Mouse (Mus musculus) c-Kit-negative CD71-positive TER-119-positive erythroid progenitor cells, embryonic 14.5 days (primary cell): ENCODE results near the gene Taar3.
A peak's percentile ranks its signal among the peaks of the same experiment; 100 is the strongest.

Experiments
- DNase-seq: peaks from one replicate; pipeline ENCODE4 v3.0.0-alpha.2; 2013; ENCODE audit warnings: low read depth, low spot score

Taar3 gene

GRCm38 (mm10) chr10:23949508-23950005 lies at the start of gene Taar3:
Gene Taar3 (plus strand): TSS chr10:23949558.
- no peak for DNase-seq

- no peak for DNase-seq
These were observed 48.2 kb upstream of the Taar3 start for GRCm38 (mm10) chr10:23901119-23901518.

DNA sequence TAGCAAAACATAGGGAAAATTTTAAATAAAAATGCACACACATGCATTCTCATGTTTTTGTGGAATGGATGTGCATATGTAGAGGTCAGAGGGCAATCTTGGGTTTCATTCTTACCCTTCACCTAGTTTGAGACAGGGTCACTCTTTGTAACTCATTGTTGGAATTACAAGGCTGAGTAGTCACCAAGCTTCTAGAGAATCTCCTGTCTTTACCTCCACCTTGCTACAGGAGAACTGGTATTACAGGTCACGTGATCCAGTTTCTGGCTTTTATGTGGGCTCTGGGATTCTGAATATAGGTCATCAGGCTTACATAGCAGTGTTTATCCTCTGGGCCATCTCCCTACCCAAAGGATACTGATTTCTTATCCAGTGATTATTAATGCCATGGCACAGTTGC lies 43.7 kb upstream of the Taar3 start:
- DNase-seq: no peak

DNA sequence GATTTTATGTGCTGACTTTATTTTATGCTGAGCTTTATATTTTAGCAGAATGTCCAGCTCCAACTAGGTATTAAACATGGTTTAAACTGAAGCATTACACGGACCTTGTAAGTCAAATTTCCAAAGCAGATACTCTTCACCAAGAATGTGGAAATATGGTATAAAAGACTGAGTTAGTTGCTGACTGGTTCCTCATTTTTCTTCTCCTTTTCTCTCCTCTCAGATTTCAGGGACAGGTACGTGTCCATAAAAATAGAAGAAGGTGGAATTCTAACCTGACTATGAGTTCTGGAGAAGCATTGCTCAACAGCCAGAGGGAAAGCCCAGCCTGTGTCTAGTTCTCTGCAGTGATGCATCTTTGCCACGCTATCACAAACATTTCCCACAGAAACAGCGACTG lies 29.3 kb upstream of the Taar3 start, which contains the start of gene Taar1:
Gene Taar1 (plus strand): TSS at position 301 of the 400 bp plus-strand sequence.
- no peak for DNase-seq

DNA sequence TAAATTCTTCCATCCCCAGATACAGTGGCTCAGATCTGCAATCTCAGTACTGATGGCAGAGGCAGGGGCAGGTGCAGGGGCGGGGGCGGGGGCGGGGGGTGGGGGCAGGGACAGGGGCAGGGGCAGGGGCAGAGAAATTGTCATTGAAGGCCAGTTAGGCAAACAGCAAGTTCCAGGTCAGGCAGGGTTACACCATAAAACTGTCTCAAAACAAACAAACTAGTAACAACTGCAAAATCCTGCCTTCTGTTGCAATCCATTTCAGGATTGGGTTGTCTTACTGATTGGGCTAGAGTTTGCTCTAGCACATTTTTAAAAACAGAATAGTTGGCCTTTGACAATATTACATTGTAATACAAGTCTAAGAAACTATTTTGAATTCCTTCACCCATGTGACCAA lies 26.9 kb upstream of the Taar3 start:
- no peak for DNase-seq

GRCm38 (mm10) chr10:23923941-23924340 lies 25.4 kb upstream of the Taar3 start:
- DNase-seq: no peak

DNA sequence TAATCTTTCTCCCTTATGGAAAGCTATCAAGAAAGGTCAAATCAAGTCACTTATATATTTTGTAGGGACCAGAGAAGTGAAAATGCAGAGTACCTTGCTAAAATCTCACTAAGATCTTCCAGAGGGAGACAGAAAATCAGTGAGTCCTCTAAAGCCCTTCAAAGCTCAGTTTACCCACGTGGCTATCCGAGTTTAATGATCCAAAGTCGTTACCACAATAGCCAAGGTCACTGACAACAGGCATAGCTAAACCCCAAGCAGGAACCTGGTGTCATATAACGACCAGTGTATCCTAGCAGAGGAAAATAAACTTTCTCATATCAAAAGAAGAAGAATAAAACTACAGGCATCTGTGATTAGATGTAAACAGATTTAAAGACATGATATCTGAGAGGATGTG lies 11.7 kb upstream of the Taar3 start:
- DNase-seq: no peak

GRCm38 (mm10) chr10:23938312-23938711 lies 11.0 kb upstream of the Taar3 start, which contains the start of gene Taar2:
Gene Taar2 (plus strand): TSS chr10:23938572.
- DNase-seq: no peak

GRCm38 (mm10) chr10:23942465-23942864 lies 6.9 kb upstream of the Taar3 start:
- peak; percentile 16 for DNase-seq

DNA sequence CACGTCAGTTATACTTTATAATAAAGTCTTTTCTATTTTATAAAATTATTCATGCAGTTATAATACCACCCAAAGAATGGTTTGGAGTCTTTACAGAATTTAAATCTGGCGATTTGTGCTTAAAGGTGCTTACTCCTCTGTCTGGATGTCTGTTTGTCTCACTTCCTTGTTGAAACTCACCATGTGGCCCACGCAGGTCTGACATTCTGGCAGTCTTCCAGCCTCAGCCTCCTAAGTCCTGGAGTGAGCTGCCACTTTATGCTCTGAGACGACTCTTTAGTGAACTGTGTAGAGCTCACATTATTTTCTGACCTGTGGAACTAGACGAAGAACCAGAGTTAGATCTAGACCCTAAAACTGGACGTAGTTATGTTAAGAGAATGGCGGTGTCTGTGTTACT lies 1.3 kb upstream of the Taar3 start:
- no peak for DNase-seq

DNA sequence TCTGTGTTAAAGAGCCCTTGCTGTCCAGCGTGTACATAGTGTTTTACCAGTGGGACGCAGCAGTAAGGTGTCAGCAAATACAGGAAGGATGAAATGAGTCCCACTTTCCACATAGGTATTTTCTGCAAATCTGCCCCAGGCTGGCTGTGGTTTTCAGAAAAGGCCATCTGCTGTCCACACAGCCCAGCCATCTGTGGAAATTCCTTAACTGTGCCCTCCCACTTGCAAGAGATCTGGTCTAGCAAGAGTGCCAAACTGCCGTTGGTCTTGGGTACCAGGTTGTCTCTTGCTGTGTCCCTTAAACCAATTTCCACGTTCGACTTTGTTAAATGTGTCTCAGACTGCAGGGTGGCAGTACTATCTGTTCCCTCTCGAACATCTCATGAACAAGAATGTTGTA lies 2.4 kb downstream of the Taar3 start:
- DNase-seq: no peak

DNA sequence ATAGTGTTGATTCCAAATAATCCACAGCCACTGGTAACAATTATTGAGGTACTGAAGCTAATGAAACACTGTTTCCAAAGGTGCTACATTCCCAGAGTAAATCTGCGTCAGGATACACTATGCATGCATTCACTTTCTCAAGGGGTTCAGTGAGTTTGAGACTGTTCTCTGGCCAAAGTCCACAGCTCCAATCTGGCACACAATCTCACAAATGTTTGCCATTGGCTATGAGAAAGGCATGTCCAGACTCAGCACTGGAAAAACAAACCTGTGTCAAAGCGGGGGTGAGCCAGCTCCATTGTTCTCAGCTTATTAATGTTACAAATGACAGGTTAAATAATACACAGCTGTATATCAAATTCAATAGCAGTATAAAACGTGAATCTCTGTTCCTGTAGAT lies 9.7 kb downstream of the Taar3 start:
- no peak for DNase-seq

DNA sequence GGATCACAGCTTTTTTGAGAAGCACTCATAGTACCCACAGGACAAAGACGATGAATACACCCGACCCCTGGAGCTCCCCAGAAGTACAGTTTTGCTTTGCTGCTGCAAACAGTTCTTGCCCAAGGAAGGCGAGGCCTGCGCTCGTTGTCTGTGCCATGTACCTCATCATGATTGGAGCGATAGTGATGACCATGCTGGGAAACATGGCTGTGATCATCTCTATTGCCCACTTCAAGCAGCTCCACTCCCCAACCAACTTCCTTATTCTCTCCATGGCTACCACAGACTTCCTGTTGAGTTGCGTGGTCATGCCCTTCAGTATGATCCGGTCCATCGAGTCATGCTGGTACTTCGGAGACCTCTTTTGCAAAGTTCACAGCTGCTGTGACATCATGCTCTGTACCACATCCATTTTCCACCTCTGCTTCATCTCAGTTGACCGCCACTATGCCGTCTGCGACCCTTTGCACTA lies 11.1 kb downstream of the Taar3 start, which contains the start of gene Taar4:
Gene Taar4 (plus strand): TSS at position 51 of the 472 bp plus-strand sequence.
- DNase-seq: no peak

- DNase-seq: no peak
These were observed 14.1 kb downstream of the Taar3 start for GRCm38 (mm10) chr10:23963444-23963843.

DNA sequence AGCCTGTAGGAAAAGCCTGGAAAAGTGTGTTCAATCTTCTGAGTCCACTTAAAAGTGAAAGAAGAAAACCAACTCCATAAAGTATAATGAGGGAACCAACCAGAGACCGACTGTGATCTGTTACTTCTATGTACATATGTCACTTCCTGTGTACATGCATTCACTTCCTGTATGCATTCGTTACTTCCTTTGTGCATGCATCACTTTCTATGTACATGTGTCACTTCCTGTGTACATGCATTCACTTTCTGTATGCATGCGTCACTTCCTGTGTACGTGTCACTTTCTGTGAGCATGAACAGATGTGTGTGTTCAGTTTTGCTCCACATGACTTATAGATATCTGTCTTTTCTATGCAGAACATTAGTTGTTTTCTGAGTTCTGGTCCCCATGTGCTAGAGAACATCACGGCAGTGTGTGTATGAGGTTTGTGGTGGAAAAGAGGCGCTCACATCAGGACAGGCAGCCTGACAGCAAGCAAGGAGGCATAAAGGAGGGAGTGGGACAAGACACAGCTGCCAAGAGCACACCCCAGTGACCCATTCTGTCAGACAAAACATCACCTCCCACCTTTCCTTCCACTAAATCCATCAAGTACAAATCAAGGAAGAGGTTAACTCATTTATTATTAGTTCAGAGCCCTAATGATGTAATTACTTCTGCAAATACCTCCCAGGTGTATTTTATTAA lies 15.7 kb downstream of the Taar3 start:
- no peak for DNase-seq

DNA sequence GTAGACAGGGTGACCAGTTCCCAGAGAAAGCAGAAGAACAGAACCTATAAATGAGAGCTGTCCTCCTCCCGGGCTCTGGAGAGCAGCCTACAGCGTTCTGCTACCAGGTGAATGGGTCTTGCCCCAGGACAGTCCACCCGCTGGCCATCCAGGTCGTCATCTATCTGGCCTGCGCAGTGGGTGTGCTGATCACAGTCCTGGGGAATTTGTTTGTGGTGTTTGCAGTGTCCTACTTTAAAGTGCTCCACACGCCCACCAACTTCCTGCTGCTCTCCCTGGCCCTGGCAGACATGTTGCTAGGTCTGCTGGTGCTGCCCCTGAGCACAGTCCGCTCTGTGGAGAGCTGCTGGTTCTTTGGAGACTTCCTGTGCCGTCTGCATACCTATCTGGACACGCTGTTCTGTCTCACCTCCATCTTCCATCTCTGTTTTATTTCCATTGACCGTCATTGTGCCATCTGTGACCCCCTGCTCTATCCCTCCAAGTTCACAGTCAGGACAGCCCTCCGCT lies 21.4 kb downstream of the Taar3 start, which contains the start of gene Taar5:
Gene Taar5 (plus strand): TSS at position 51 of the 510 bp plus-strand sequence.
- no peak for DNase-seq

DNA sequence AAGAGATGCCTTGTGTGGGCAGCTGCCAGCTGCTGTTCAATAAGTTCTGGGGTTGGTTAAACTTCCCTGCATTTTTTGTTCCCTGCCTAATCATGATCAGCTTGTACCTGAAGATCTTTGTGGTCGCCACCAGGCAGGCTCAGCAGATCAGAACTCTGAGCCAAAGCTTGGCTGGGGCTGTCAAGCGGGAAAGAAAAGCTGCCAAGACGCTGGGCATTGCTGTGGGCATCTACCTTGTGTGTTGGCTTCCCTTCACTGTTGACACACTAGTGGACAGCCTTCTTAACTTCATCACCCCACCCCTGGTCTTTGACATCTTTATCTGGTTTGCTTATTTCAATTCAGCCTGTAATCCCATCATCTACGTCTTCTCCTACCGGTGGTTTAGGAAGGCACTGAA lies 21.9 kb downstream of the Taar3 start:
- no peak for DNase-seq

GRCm38 (mm10) chr10:23977958-23978357 lies 28.6 kb downstream of the Taar3 start:
- DNase-seq: no peak

DNA sequence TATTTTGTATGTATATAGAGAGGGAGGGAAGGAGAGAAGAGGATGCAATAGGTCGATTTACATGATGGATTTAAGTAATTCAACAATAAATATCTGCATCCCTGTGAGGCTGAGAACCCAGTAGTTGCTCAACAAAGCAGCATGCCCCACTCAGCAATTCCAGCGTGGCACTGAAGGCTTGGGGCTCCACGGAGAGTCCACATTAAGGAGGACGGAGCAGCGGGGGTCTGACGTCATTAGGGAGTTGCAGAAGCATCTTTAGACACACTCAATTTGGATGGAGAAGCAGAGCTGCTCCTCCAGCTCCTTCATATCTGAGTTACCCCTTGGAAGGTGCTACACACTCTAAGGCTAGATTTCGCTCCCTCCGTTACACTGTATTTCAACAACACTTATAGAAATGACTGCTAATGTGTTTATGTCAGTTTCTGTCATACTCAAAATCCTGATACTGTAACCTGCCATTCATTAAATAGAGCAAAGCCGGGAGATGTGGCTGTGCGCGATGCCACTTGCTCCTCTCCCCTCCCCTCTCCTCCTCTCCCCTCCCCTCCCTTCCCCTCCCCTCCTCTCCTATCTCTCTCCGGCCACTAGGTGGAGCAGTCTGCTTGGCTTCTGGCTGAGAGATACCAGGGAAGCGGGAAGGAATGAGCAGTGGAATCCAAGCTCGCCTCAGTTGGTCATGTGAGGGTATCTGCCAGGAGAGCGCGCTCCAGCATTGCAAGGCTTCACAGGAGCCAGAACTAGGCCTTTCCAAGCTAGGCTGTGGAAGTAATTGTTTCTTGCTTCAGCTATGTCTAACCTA lies 29.7 kb downstream of the Taar3 start:
- no peak for DNase-seq

GRCm38 (mm10) chr10:23985546-23985945 lies 36.2 kb downstream of the Taar3 start, which contains the start of gene Taar6:
Gene Taar6 (minus strand): TSS chr10:23985646.
- DNase-seq: no peak

DNA sequence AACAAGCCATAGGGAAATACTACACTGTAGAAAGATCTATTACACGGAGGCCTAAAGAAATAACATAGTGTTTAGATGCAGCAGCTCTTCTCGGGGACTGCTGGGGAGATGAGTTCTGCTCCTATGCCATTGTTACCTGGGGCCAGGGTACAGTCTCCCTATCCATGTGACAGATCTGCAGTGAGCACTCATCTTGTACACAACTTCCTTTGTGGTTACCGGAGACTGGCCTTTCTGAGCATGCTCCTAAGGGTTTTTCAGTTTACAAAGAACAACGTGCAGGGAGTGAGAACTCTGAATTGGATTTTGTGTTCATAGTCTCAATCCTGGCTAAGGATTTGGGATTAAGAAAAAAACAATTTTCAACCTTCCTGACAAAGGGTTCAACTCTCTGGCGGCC lies 37.1 kb downstream of the Taar3 start:
- DNase-seq: no peak

DNA sequence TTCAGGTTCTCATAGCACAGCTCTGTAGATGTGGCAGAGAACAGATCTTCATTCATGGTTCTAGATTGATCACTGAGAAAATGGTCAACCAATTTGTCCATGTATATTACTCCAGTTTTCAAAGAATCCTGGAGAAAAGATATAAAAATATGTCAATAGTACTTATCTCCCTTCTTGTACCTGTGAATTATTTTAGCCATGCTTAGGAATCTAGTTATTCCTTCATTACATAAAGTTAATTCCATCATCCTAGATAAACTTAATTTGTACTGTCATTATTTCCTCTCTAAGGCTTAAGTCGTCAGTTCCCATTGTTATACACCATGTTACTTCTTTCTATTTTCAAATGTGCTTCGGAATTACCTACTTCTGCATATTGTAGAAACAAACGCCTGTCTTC lies 44.0 kb downstream of the Taar3 start, which contains the start of gene Taar7a:
Gene Taar7a (minus strand): TSS at position 101 of the 400 bp plus-strand sequence.
- DNase-seq: no peak
